Mouse (Mus musculus) activated CD4-positive, CD25-positive, alpha-beta regulatory T cell, adult 4 months (primary cell): Measurements from ENCODE around the gene Sin3b. TPM values are rescaled to one million over a fixed set of nuclear protein-coding genes. Genes with fewer than 3 reads are reported as not detected.

Source experiments
- ATAC-seq: one replicate; pipeline ENCODE4 v1.8.0; 2017
- polyA plus RNA-seq, 2 experiments: library from polyadenylated mRNA; unstranded; fragments of 100-300 nt; shearing (Covaris generic); gene quantifications; one replicate each; pipeline ENCODE4 v1.2.1; 2017

The Sin3b gene
- polyA plus RNA-seq, 2 experiments from 2014 or later = 115 to 120 TPM

GRCm38 (mm10) chr8:72753781-72754180, 30.7 kb downstream of the Sin3b start:
- no peak for ATAC-seq

- no peak for ATAC-seq
Measured at GRCm38 (mm10) chr8:72756031-72756430, 32.9 kb downstream of the Sin3b start.

DNA sequence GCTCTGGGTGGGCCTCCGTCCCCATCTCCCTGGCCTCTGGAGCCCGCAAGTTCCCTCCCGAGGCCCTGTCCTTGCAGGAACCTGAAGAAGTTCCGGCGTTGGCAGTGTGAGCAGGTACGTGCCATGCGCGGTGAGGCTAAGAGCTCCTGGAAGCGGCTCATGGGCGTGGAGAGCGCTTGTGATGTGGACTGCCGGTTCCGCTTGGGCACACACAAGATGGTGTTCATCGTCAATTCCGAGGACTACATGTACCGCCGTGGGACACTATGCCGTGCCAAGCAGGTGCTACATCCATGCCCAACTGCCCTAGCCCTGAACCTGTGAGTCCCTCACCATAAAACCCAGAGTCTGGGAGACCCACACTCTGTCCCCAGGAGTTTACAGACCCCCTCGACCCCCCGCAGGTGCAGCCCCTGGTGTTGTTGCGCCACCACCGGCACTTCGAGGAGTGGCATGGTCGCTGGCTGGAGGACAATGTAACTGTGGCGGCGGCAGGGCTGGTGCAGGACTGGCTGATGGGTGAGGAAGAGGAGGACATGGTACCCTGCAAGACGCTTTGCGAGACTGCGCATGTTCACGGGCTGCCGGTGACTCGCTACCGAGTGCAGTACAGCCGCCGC, 33.8 kb downstream of the Sin3b start:
- no peak for ATAC-seq

DNA sequence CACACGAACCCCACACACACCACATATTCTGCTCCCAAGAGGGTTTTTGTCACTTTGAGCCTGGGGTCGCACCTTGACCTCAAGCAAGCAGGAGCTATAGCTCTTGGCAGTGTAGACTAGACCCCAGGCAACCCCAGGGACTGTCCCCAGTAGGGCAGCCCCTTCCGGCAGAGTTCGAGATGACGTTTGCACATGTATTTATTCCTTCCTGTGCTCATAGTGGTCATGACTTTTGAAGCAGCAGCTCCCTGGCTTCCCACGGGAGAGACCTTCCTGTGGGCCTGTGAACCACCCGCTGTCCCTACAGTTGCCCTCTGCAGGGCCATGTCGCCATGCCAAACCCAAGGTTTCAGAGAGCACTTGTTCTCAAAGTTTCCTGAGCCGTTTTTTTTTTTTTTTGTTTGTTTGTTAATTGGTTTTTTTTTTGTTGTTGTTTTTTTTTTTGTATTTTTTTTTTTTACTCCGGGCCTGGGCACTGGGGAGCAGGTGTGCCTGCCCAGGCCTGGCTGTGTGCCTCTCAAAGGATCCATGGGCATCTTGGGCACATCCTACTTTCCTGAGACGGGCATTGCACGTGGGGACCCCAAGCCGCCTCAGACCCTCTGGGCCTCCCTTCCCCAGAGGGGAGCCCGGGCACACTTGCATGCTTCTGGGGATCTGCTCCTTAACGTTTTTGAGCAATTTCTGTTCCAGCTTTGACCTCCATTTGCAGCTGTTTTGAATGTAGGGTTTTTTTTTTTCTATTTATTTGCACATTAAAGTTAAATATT, 34.5 kb downstream of the Sin3b start:
- no peak for ATAC-seq

DNA sequence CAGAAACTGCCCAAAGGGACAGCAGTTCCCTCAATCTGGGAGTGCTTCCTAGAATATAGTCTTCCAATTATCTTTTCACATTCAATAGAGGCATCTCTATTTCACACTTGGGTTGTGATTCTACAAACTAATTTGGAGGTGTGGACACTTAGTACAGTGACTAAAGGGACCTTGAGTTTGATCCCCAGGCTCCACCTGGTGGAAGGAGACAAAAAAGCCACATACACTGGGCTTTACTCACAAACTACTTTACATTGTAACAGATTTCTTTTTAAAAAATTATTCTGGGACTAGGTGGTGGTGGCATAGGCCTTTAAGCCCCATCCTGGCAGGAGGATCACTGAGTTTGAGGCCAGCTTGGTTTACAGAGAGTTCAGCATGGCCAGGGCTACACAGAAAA, 35.2 kb downstream of the Sin3b start:
- ATAC-seq = no peak

GRCm38 (mm10) chr8:72760216-72760615, 37.1 kb downstream of the Sin3b start:
- no peak for ATAC-seq

DNA sequence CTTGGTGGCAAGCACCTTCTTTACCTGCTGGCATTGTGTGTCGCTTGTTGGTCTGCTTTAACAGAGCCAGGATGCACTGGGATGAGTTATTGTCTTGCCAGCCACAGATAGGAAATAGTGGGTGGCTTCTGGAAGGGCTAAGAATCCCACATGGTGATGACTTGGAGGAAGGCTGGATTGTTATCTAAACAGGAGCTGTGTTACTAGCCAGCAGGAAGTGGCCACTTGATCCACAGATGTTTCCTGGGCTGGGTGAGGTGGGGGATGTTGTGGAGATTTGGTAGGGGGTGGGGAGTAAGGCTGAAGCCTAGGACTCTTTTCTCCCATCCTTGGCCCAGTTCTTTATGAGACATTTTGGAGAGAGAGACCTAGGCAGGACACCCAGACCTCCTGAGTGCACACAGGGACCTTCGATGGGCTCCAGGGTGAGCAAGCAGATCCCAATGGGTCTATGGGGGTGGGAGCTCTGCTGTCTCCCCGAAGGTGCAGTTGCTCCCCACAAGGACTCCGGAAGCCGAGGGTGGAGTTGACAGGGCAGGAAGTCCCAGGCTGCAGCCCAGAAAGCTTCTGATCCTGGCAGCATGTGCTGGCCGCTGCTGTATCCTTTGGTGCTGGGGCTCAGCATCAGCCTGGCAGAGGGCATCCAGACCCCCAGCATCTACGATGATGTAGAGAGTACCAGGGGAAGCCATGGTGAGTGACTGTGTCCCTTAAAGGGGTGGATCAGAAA, 38.4 kb downstream of the Sin3b start, which contains the start of gene F2rl3:
TSS of gene F2rl3 (plus strand) at position 559 of the 730 bp plus-strand sequence.
- ATAC-seq = peak; percentile 92

GRCm38 (mm10) chr8:72762306-72762705, 39.2 kb downstream of the Sin3b start:
- ATAC-seq = peak; percentile 35

DNA sequence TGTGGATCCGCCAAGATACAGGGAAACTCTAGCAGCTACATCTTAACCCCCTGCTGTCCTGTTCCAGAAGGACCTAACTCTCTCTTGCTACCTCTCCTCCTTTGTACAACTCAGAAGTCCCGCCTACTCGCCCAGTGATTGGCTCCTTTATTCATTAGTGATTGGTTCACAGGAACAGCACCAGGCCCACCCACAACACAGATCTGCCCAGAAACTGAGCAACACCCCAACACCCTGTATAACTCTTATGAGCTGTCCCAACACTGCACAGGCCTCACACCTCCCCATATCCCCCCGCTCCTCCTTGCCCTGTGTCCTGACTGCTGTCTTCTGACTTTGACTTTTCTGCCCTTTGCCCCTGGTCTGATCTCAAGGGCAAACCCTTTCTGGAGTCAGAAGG, 42.6 kb downstream of the Sin3b start:
- no peak for ATAC-seq

DNA sequence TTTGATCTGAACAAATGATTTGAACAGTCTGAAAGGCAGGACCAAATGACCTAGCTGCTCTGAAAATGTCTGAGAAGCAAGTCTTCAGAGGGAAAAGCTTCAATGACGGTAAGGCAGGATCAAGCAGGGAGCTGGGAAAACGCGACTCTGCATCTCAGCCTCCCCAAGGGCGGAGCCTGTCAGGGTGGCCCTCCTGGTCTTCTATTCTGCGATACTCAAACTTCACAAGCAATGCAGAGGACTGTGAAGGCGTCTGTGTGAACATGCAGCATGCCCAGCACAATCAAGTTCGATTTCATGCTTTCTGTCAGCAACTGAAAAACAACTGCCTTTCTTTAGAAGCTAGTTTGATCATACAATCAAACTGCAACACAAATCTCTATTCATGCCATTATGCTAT, 43.7 kb downstream of the Sin3b start:
- ATAC-seq = no peak

DNA sequence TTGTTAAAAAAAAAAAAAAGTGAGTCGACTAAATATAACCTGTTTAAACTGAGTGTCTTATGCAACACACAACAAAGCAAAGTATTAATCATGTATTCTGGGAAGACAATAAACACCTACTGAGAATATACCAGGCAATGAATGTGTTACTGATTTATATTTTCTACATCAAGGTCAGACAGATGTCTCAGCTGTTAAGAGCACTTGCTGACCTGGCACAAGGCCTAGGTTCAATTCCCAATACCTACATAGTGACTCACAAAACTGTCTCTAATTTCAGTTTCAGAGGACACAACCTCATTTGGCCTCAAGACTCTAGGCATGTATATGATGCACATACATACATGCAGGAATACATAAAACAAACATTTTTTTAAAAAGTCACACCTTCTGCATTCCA, 54.7 kb downstream of the Sin3b start:
- no peak for ATAC-seq

- ATAC-seq = no peak
Measured at GRCm38 (mm10) chr8:72780644-72781043, 57.6 kb downstream of the Sin3b start.

DNA sequence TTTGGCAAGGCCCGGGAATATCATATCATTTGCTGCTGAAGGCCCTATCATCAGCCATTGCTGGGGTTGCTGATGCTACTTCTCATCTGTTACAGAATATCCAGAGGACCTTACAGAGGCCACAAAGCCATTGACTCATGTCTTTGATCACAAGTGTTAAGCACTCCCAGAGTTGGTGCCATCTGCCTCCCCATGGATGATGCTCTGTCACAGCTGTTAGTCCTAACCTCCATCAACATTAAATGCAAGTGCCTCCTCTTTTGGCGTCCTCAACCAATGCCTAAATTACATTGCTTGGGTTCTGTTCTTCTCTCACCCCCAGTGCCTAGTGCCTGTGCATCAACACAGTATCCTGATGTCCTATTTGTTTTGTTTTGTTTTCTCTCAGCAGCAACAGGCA, 78.5 kb downstream of the Sin3b start:
- ATAC-seq = no peak

Other genes starting within 250 kb of the Sin3b start
- 10 to 100 TPM; 52.7 to 65.0 TPM for gene Cherp, start 248.1 kb upstream of the Sin3b start, polyA plus RNA-seq
- gene Slc35e1, start 230.7 kb upstream of the Sin3b start, polyA plus RNA-seq = 1 to 10 TPM; 6.9 to 7.3 TPM
- 1 to 10 TPM; 4.9 to 5.8 TPM for gene Med26, start 175.0 kb upstream of the Sin3b start, polyA plus RNA-seq
- 10 to 100 TPM; 81.4 to 85.5 TPM for gene Smim7, start 152.2 kb upstream of the Sin3b start, polyA plus RNA-seq
- 1 to 10 TPM in 1 of 2 experiments, under 1 TPM in 1; 0.56 to 1.5 TPM for gene Tmem38a, start 151.2 kb upstream of the Sin3b start, polyA plus RNA-seq
- gene Nwd1, start 76.6 kb upstream of the Sin3b start, polyA plus RNA-seq = not detected
- gene F2rl3, start 38.6 kb downstream of the Sin3b start, polyA plus RNA-seq = 1 to 10 TPM; 8.1 to 10.0 TPM